Mouse (Mus musculus) heart, postnatal 25 days (tissue): ENCODE results near the gene Rap1b. TPM values are rescaled to one million over a fixed set of nuclear protein-coding genes. Genes with fewer than 3 reads are reported as not detected.

Experiments used
- total RNA-seq, 2 experiments: library from RNA; stranded (reverse); gene quantifications; 2 replicates each; pipeline ENCODE4 v1.2.3; 2021

The Rap1b gene
- total RNA-seq, 2 experiments from 2014 or later: 48.1 to 56.8 TPM

Other genes starting within 250 kb of the Rap1b start
- 1 to 10 TPM; 3.9 to 4.5 TPM for gene Cpm, start 216.5 kb downstream of the Rap1b start, total RNA-seq
- 10 to 100 TPM; 49.3 to 53.1 TPM for gene Mdm2, start 135.3 kb downstream of the Rap1b start, total RNA-seq
- gene Slc35e3, start 99.7 kb downstream of the Rap1b start, total RNA-seq: 1 to 10 TPM; 7.4 to 7.5 TPM
- 1 to 10 TPM; 7.3 to 8.6 TPM for gene Nup107, start 53.3 kb downstream of the Rap1b start, total RNA-seq